Mouse (Mus musculus) adrenal gland, adult 2 months (tissue): ENCODE results near the gene Cygb. TPM values are rescaled to one million over a fixed set of nuclear protein-coding genes. Genes with fewer than 3 reads are reported as not detected.
A peak's percentile ranks its signal among the peaks of the same experiment; 100 is the strongest.
"Not testable (repeated sequence)": the region's sequence is repeated elsewhere in the genome, so short reads cannot be mapped to it uniquely, and the experiment has no call there.

Experiments
- DNase-seq: peaks from one replicate; pipeline ENCODE4 v3.0.0; 2021
- polyA plus RNA-seq: library from polyadenylated mRNA; depleted of rRNA; stranded (reverse); fragments of >200 nt; gene quantifications from 2 replicates; pipeline ENCODE4 v1.2.3, GENCODE M21; 2012; rRNA removed
- total RNA-seq, 2 experiments: library from RNA; stranded (reverse); gene quantifications; 2 replicates each; pipeline ENCODE4 v1.2.3; 2021

Gene Cygb
- total and polyA plus RNA-seq, 3 experiments: 24.8 to 54.3 (median 46.8) TPM

GRCm38 (mm10) chr11:116615735-116616437 lies 38.2 kb downstream of the Cygb start:
- DNase-seq: peak; percentile 62

GRCm38 (mm10) chr11:116613234-116613633 lies 40.9 kb downstream of the Cygb start:
- DNase-seq: no peak

- no peak for DNase-seq
Measured at GRCm38 (mm10) chr11:116612554-116612953, 41.6 kb downstream of the Cygb start.

- DNase-seq: no peak
Measured at GRCm38 (mm10) chr11:116611883-116612282, 42.2 kb downstream of the Cygb start.

- not testable (repeated sequence) for DNase-seq
Measured at GRCm38 (mm10) chr11:116611168-116611567, 42.9 kb downstream of the Cygb start.

GRCm38 (mm10) chr11:116609965-116610630 lies 44.0 kb downstream of the Cygb start:
- no peak for DNase-seq

- no peak for DNase-seq
Measured at GRCm38 (mm10) chr11:116607717-116608116, 46.4 kb downstream of the Cygb start.

GRCm38 (mm10) chr11:116604097-116604496 lies 50.0 kb downstream of the Cygb start:
- DNase-seq: peak; percentile 43

- DNase-seq: no peak
Measured at GRCm38 (mm10) chr11:116603339-116603738, 50.8 kb downstream of the Cygb start.

- no peak for DNase-seq
Measured at GRCm38 (mm10) chr11:116602043-116602442, 52.1 kb downstream of the Cygb start.

- DNase-seq: no peak
Measured at GRCm38 (mm10) chr11:116601166-116601565, 52.9 kb downstream of the Cygb start.

- DNase-seq: no peak
Measured at GRCm38 (mm10) chr11:116599230-116599629, 54.9 kb downstream of the Cygb start.

GRCm38 (mm10) chr11:116598193-116598592 lies 55.9 kb downstream of the Cygb start:
- no peak for DNase-seq

GRCm38 (mm10) chr11:116596766-116597165 lies 57.3 kb downstream of the Cygb start:
- no peak for DNase-seq

Other genes starting within 250 kb of the Cygb start
- 1 to 10 TPM; 6.8 to 7.2 TPM for gene Rnf157, start 241.3 kb downstream of the Cygb start, total RNA-seq
- 4.6 and 5.5 TPM in 2 replicates for gene Rnf157, start 241.3 kb downstream of the Cygb start, polyA plus RNA-seq
- 10 to 100 TPM; 16.3 to 35.2 TPM for gene Ubald2, start 220.2 kb downstream of the Cygb start, total RNA-seq
- gene Ubald2, start 220.2 kb downstream of the Cygb start, polyA plus RNA-seq: 119 and 158 TPM in 2 replicates
- not detected for gene Qrich2, start 188.1 kb downstream of the Cygb start, total RNA-seq
- 0.06 TPM in 1 of 2 replicates, not detected in the other for gene Qrich2, start 188.1 kb downstream of the Cygb start, polyA plus RNA-seq
- gene Prpsap1, start 160.1 kb downstream of the Cygb start, total RNA-seq: 10 to 100 TPM; 76.0 to 85.0 TPM
- gene Prpsap1, start 160.1 kb downstream of the Cygb start, polyA plus RNA-seq: 223 and 257 TPM in 2 replicates
- 1 to 10 TPM; 2.4 to 2.6 TPM for gene Sphk1, start 123.4 kb downstream of the Cygb start, total RNA-seq
- gene Sphk1, start 123.4 kb downstream of the Cygb start, polyA plus RNA-seq: 3.7 and 4.1 TPM in 2 replicates
- 10 to 100 TPM; 24.9 to 26.7 TPM for gene Ube2o, start 72.9 kb downstream of the Cygb start, total RNA-seq
- 21.8 and 24.6 TPM in 2 replicates for gene Ube2o, start 72.9 kb downstream of the Cygb start, polyA plus RNA-seq
- gene Aanat, start 67.9 kb downstream of the Cygb start, total RNA-seq: not detected
- gene Aanat, start 67.9 kb downstream of the Cygb start, polyA plus RNA-seq: 0.40 TPM in 1 of 2 replicates, not detected in the other
- gene Rhbdf2, start 27.3 kb downstream of the Cygb start, total RNA-seq: 10 to 100 TPM in 1 of 2 experiments, 1 to 10 TPM in 1; 8.2 to 22.7 TPM
- 41.1 and 56.8 TPM in 2 replicates for gene Rhbdf2, start 27.3 kb downstream of the Cygb start, polyA plus RNA-seq
- gene Prcd, start 779 bp downstream of the Cygb start, total RNA-seq: 10 to 100 TPM; 10.2 to 14.2 TPM
- 13.0 and 14.1 TPM in 2 replicates for gene Prcd, start 779 bp downstream of the Cygb start, polyA plus RNA-seq
- gene St6galnac1, start 121.2 kb upstream of the Cygb start, total RNA-seq: under 1 TPM in 1 of 2 experiments, not detected in 1; 0.24 TPM
- gene St6galnac1, start 121.2 kb upstream of the Cygb start, polyA plus RNA-seq: 0.10 and 0.31 TPM in 2 replicates
- gene Mxra7, start 173.7 kb upstream of the Cygb start, total RNA-seq: 10 to 100 TPM; 37.2 to 78.7 TPM
- gene Mxra7, start 173.7 kb upstream of the Cygb start, polyA plus RNA-seq: 282 and 392 TPM in 2 replicates
- 10 to 100 TPM; 22.5 to 35.2 TPM for gene Mettl23, start 189.0 kb upstream of the Cygb start, total RNA-seq
- 25.9 and 26.6 TPM in 2 replicates for gene Mettl23, start 189.0 kb upstream of the Cygb start, polyA plus RNA-seq
- 10 to 100 TPM; 30.6 to 50.7 TPM for gene Jmjd6, start 189.1 kb upstream of the Cygb start, total RNA-seq
- 17.3 and 18.8 TPM in 2 replicates for gene Jmjd6, start 189.1 kb upstream of the Cygb start, polyA plus RNA-seq
- gene Mfsd11, start 198.1 kb upstream of the Cygb start, total RNA-seq: 10 to 100 TPM; 31.3 to 43.6 TPM
- gene Mfsd11, start 198.1 kb upstream of the Cygb start, polyA plus RNA-seq: 36.8 and 48.1 TPM in 2 replicates
- 100 to 1,000 TPM; 223 to 256 TPM for gene Srsf2, start 198.8 kb upstream of the Cygb start, total RNA-seq
- gene Srsf2, start 198.8 kb upstream of the Cygb start, polyA plus RNA-seq: 693 and 1,121 TPM in 2 replicates